Mouse (Mus musculus): ENCODE data around the gene Orm2. TPM values are rescaled to one million over a fixed set of nuclear protein-coding genes. Genes with fewer than 3 reads are reported as not detected.

Gene Orm2
- total and polyA plus RNA-seq, 3 experiments: not detected

- dilution Hi-C loops (cut with MboI; ENCODE audit: extremely low pct_ligation_motif_present, extremely low pct_unique_long_range_greater_than_20kb, low sequenced_read_pairs): no loop called here
- in situ Hi-C loops (cut with MboI; ENCODE audit: low pct_ligation_motif_present, low pct_unique_long_range_greater_than_20kb, low sequenced_read_pairs): no loop called here
- no peak within 1 kb of the TSS for H3K4me3 ChIP-seq (replicated peaks in 1 of 3; ENCODE audit: low read depth in 2 of 3, low read length in 2 of 3, poor library complexity in 1 of 3)
Observed at GRCm38 (mm10) chr4:63344295-63344694, 18.0 kb upstream of the Orm2 start, which contains the start of gene Orm1. Orm1 (plus strand) TSS chr4:63344560.

GRCm38 (mm10) chr4:63345261-63345660, 17.0 kb upstream of the Orm2 start:
- in situ Hi-C loops (cut with MboI; ENCODE audit: low pct_ligation_motif_present, low pct_unique_long_range_greater_than_20kb, low sequenced_read_pairs): no loop called here

More at GRCm38 (mm10) chr4:63344295-63344694, 18.0 kb upstream of the Orm2 start, which contains the start of gene Orm1:
- H3K27me3 ChIP-seq (replicated peaks): peaks cover 1% of the 10 kb centered on the region
- no peaks in the 10 kb centered on the region for H3K36me3 ChIP-seq (replicated peaks in 1 of 2; ENCODE audit: control insufficient read depth in 1 of 2, insufficient read depth in 1 of 2, low read length in 1 of 2)
- H3K27ac ChIP-seq (ENCODE audit: insufficient read depth, low read depth): peak within 1 kb of the TSS; percentile 24; the same call in 1 of the 2 replicates
- no peaks in the 10 kb centered on the region for H3K79me2 ChIP-seq (replicated peaks; ENCODE audit: control insufficient read depth, extremely low read depth, insufficient read depth, poor library complexity, severe bottlenecking)
- peak within 1 kb of the TSS; percentile 4; the same call in 1 of the 2 replicates for H3K9ac ChIP-seq (ENCODE audit: insufficient read depth, low read depth)
- no peak for TF ChIP-seq USF2 (conservative IDR thresholded peaks at IDR 0.05; ENCODE audit: low read depth, low read length)
- TF ChIP-seq MAX (IDR thresholded peaks at IDR 0.05; ENCODE audit: low read length): no peak
- no peak for TF ChIP-seq BHLHE40 (IDR thresholded peaks at IDR 0.05; ENCODE audit: low read depth, low read length)
- TF ChIP-seq MAFK (IDR thresholded peaks at IDR 0.05; ENCODE audit: insufficient replicate concordance, low read length): no peak
- no peak for TF ChIP-seq CTCF (conservative IDR thresholded peaks at IDR 0.05 in 1 of 2, IDR thresholded peaks at IDR 0.05 in 1 of 2; ENCODE audit: low read depth in 2 of 2, low read length in 2 of 2)
- TF ChIP-seq CHD1 (IDR thresholded peaks at IDR 0.05; ENCODE audit: low read depth, low read length): no peak
- no peak for TF ChIP-seq RCOR1 (conservative IDR thresholded peaks at IDR 0.05; ENCODE audit: low read depth, low read length)
- TF ChIP-seq RAD21 (IDR thresholded peaks at IDR 0.05; ENCODE audit: low read depth, low read length): no peak
- TF ChIP-seq SMC3 (IDR thresholded peaks at IDR 0.05; ENCODE audit: low read depth, low read length): no peak
- no peak for TF ChIP-seq JUN (IDR thresholded peaks at IDR 0.05; ENCODE audit: insufficient read depth, low read depth, low read length)
- no peak for TF ChIP-seq MYC (IDR thresholded peaks at IDR 0.05; ENCODE audit: low read depth, low read length)
- TF ChIP-seq NELFE (IDR thresholded peaks at IDR 0.05; ENCODE audit: low read depth, low read length): no peak
- TF ChIP-seq HCFC1 (IDR thresholded peaks at IDR 0.05; ENCODE audit: low read depth, low read length): no peak
- no peak for TF ChIP-seq MAZ (IDR thresholded peaks at IDR 0.05; ENCODE audit: low read depth, low read length)
- no peak for TF ChIP-seq JUND (conservative IDR thresholded peaks at IDR 0.05; ENCODE audit: low read depth, low read length)
- no peak for TF ChIP-seq EP300 (IDR thresholded peaks at IDR 0.05; ENCODE audit: low read length)
- DNase-seq (ENCODE audit: extremely low read depth): no peak
- no peaks in the 10 kb centered on the region for H3K9me3 ChIP-seq (replicated peaks; ENCODE audit: low read length)
- no peak within 1 kb of the TSS for H3K4me2 ChIP-seq (ENCODE audit: insufficient read depth, low read depth, poor library complexity, severe bottlenecking)
- peaks cover 25 to 33% of the 10 kb centered on the region in 2 experiments for H3K4me1 ChIP-seq (ENCODE audit: control insufficient read depth in 1 of 2, insufficient read depth in 2 of 2)

More at GRCm38 (mm10) chr4:63345261-63345660, 17.0 kb upstream of the Orm2 start:
- Histone ChIP-seq H3K4me3 (replicated peaks in 1 of 3; ENCODE audit: low read depth in 2 of 3, low read length in 2 of 3, poor library complexity in 1 of 3) (no peak overlapping the region), H3K9ac (ENCODE audit: insufficient read depth, low read depth) (no peak overlapping the region), H3K4me2 (ENCODE audit: insufficient read depth, low read depth, poor library complexity, severe bottlenecking) (no peak overlapping the region), H3K27ac (ENCODE audit: insufficient read depth, low read depth) (no peak overlapping the region), H3K4me1 (ENCODE audit: control insufficient read depth in 1 of 2, insufficient read depth in 2 of 2) (peaks cover 25 to 33% of the 10 kb centered on the region in 2 experiments), H3K79me2 (replicated peaks; ENCODE audit: control insufficient read depth, extremely low read depth, insufficient read depth, poor library complexity, severe bottlenecking) (no peaks in the 10 kb centered on the region), H3K9me3 (replicated peaks; ENCODE audit: low read length) (no peaks in the 10 kb centered on the region), H3K36me3 (replicated peaks in 1 of 2; ENCODE audit: control insufficient read depth in 1 of 2, insufficient read depth in 1 of 2, low read length in 1 of 2) (no peaks in the 10 kb centered on the region), H3K27me3 (replicated peaks) (no peaks in the 10 kb centered on the region)
- dilution Hi-C loops (cut with MboI; ENCODE audit: extremely low pct_ligation_motif_present, extremely low pct_unique_long_range_greater_than_20kb, low sequenced_read_pairs): no loop called here
- DNase-seq (ENCODE audit: extremely low read depth): no peak
- TF ChIP-seq KAT2A (IDR thresholded peaks at IDR 0.05; ENCODE audit: insufficient replicate concordance, low read length): no peak
- TF ChIP-seq TBP (conservative IDR thresholded peaks at IDR 0.05; ENCODE audit: low read depth, low read length): no peak
- TF ChIP-seq SMC3 (IDR thresholded peaks at IDR 0.05; ENCODE audit: low read depth, low read length): no peak
- no peak for TF ChIP-seq PAX5 (IDR thresholded peaks at IDR 0.05; ENCODE audit: low read length)
- TF ChIP-seq ZKSCAN1 (IDR thresholded peaks at IDR 0.05; ENCODE audit: borderline replicate concordance, low read depth, low read length): no peak
- TF ChIP-seq USF2 (conservative IDR thresholded peaks at IDR 0.05; ENCODE audit: low read depth, low read length): no peak
- TF ChIP-seq JUN (IDR thresholded peaks at IDR 0.05; ENCODE audit: insufficient read depth, low read depth, low read length): no peak

Data from CH12.LX (cell line).